Mouse (Mus musculus): Measurements from ENCODE around the gene Cpe. TPM values are rescaled to one million over a fixed set of nuclear protein-coding genes. Genes with fewer than 3 reads are reported as not detected.

Cpe gene
- polyA plus RNA-seq (2015; fragmentation: Nextera tagmentation; extraction: Ambion mirVana): 3.4 and 3.9 TPM in 2 replicates

DNA sequence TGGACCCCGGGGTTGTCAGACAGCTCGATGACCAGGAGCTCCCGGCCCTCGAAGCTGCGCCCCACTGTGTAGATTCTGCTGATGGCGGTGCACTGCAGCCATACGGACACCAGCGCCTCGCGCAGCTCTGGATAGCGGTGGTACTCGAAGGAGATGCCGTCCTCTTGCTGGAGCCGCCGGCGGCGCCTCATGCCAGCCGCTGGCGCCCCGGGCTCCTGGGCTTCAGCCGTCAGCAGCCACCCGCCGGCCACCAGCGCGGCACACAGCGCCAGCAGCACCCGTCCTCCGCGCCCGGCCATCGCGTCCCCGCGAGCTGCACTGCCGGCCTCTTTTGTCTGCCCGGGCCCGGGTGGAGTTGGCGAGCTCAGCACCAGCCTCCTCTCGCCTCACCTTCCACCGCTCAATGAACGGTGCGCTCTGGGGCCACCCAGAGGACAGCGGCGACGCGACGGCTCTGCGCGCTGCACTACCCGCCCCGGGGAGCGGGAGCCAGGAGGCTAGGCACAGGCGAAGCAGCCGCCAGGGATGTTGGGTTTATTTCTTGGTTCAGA lies at the start of gene Cpe:
Cpe (minus strand) TSS at position 404 of the 551 bp plus-strand sequence.
- no peak within 1 kb of the TSS for H3K9ac ChIP-seq

GRCm38 (mm10) chr8:64740547-64741211 lies 47.8 kb upstream of the Cpe start:
- peak overlapping the region; percentile 44 for H3K4me2 ChIP-seq
- peak; percentile 71 for ATAC-seq (ENCODE audit: insufficient read depth)

More for the DNA sequence above, at the start of gene Cpe:
- H3K9me3 ChIP-seq (replicated peaks): no peaks in the 10 kb centered on the region
- under 1% methylated on average over 54 of the region's 54 CpGs for WGBS (ENCODE audit: insufficient replicate concordance)
- peak within 1 kb of the TSS; percentile 40 for H3K4me3 ChIP-seq (replicated peaks)
- no peak within 1 kb of the TSS for H3K27ac ChIP-seq (replicated peaks)
- no peaks in the 10 kb centered on the region for H3K36me3 ChIP-seq (replicated peaks)
- peaks cover 5% of the 10 kb centered on the region; the same call in 1 of the 2 replicates for H3K4me1 ChIP-seq (replicated peaks)
- peak; percentile 61 for ATAC-seq (ENCODE audit: insufficient read depth)
- H3K4me2 ChIP-seq: peak within 1 kb of the TSS; percentile 65
- H3K27me3 ChIP-seq: peaks cover 39% of the 10 kb centered on the region

DNA sequence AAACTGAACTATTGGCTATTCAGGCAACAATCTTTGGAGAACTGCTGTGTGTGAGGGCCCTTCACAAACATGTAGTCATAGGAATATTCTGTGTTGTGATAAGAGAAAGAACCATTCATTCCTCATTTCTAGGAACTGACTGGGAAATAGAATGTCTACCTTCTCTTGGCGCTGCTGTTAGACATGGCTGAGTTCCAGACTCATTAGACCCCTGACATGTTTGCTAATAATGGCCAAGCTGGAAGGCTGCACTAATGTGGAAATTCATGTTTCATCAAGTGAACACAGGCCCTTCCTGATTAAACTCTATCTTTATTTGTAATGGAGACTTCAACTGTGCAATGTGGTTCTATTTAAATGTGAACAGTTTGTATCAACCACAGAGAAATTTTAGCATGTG lies 46.1 kb upstream of the Cpe start:
- Histone ChIP-seq H3K4me2 (no peak overlapping the region), H3K4me3 (replicated peaks) (no peak overlapping the region), H3K27me3 (no peaks in the 10 kb centered on the region), H3K9me3 (replicated peaks) (no peaks in the 10 kb centered on the region), H3K36me3 (replicated peaks) (no peaks in the 10 kb centered on the region), H3K27ac (replicated peaks) (no peak overlapping the region), H3K4me1 (replicated peaks) (peaks cover 13% of the 10 kb centered on the region), H3K9ac (no peak overlapping the region)
- ATAC-seq (ENCODE audit: insufficient read depth): no peak
- WGBS (ENCODE audit: insufficient replicate concordance): 76% methylated on average over 1 of the region's 1 CpGs

More at GRCm38 (mm10) chr8:64740547-64741211, 47.8 kb upstream of the Cpe start:
- Histone ChIP-seq H3K27me3 (no peaks in the 10 kb centered on the region), H3K4me1 (replicated peaks) (peaks cover 8% of the 10 kb centered on the region), H3K36me3 (replicated peaks) (no peaks in the 10 kb centered on the region), H3K9ac (no peak overlapping the region), H3K9me3 (replicated peaks) (no peaks in the 10 kb centered on the region), H3K27ac (replicated peaks) (peak overlapping the region; percentile 64), H3K4me3 (replicated peaks) (no peak overlapping the region; the same call in 1 of the 2 replicates)
- 32% methylated on average over 13 of the region's 13 CpGs for WGBS (ENCODE audit: insufficient replicate concordance)

DNA sequence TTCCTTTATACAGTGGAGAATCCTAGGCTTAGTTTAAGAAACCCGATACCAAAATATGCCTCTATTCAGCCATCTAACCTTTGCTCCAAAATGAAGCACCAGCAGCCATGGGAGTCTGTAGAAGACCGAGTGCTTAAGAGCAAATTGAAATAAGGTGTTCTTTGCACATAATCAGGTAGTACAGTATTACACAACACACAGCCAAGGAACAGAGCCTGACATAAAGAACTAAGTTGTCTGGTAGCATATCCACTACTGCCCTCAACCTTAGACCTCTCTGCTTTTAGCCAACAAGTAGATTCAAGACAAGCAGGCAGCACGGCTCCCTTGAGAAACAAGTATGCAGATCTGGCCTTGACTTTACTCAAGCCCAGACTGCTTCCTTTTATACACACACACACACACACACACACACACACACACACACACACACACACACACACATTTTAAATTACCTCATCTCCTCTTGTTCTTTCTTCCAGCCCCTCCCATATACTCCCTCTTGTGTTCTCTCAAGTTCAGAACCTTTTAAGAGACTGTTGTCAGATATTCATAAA lies 44.0 kb upstream of the Cpe start:
- ATAC-seq (ENCODE audit: insufficient read depth): no peak
- H3K4me1 ChIP-seq (replicated peaks): peaks cover 26% of the 10 kb centered on the region
- H3K27me3 ChIP-seq: no peaks in the 10 kb centered on the region
- no peak overlapping the region for H3K9ac ChIP-seq
- no peak overlapping the region for H3K4me2 ChIP-seq
- H3K4me3 ChIP-seq (replicated peaks): no peak overlapping the region
- no peaks in the 10 kb centered on the region for H3K9me3 ChIP-seq (replicated peaks)
- H3K27ac ChIP-seq (replicated peaks): no peak overlapping the region
- H3K36me3 ChIP-seq (replicated peaks): no peaks in the 10 kb centered on the region
- 72% methylated on average over 3 of the region's 3 CpGs for whole genome bisulfite sequencing (ENCODE audit: insufficient replicate concordance)

GRCm38 (mm10) chr8:64735161-64735560 lies 42.3 kb upstream of the Cpe start:
- H3K4me3 ChIP-seq (replicated peaks): no peak overlapping the region
- no peak overlapping the region for H3K4me2 ChIP-seq
- H3K27me3 ChIP-seq: no peaks in the 10 kb centered on the region
- no peak overlapping the region for H3K9ac ChIP-seq
- H3K36me3 ChIP-seq (replicated peaks): peaks cover 7% of the 10 kb centered on the region; the same call in 1 of the 2 replicates
- no peak overlapping the region for H3K27ac ChIP-seq (replicated peaks)
- peaks cover 20% of the 10 kb centered on the region for H3K4me1 ChIP-seq (replicated peaks)
- ATAC-seq (ENCODE audit: insufficient read depth): no peak
- 26% methylated on average over 8 of the region's 8 CpGs for WGBS (ENCODE audit: insufficient replicate concordance)
- no peaks in the 10 kb centered on the region for H3K9me3 ChIP-seq (replicated peaks)

GRCm38 (mm10) chr8:64733271-64733943 lies 40.6 kb upstream of the Cpe start, which contains the start of gene Msmo1:
Msmo1 (minus strand) TSS chr8:64733792.
- Histone ChIP-seq H3K27ac (replicated peaks) (peak within 1 kb of the TSS; percentile 68), H3K4me1 (replicated peaks) (peaks cover 20% of the 10 kb centered on the region), H3K4me2 (peak within 1 kb of the TSS; percentile 86), H3K9me3 (replicated peaks) (no peaks in the 10 kb centered on the region), H3K9ac (peak within 1 kb of the TSS; percentile 66), H3K27me3 (no peaks in the 10 kb centered on the region), H3K4me3 (replicated peaks) (peak within 1 kb of the TSS; percentile 69), H3K36me3 (replicated peaks) (peaks cover 11% of the 10 kb centered on the region)
- WGBS (ENCODE audit: insufficient replicate concordance): under 1% methylated on average over 60 of the region's 60 CpGs
- ATAC-seq (ENCODE audit: insufficient read depth): peak; percentile 99

- Histone ChIP-seq H3K27ac (replicated peaks) (peak overlapping the region; percentile 68; the same call in 1 of the 2 replicates), H3K4me1 (replicated peaks) (peaks cover 24% of the 10 kb centered on the region), H3K27me3 (no peaks in the 10 kb centered on the region), H3K36me3 (replicated peaks) (peaks cover 15% of the 10 kb centered on the region), H3K9ac (peak overlapping the region; percentile 66), H3K9me3 (replicated peaks) (no peaks in the 10 kb centered on the region), H3K4me3 (replicated peaks) (peak overlapping the region; percentile 69), H3K4me2 (peak overlapping the region; percentile 86)
- ATAC-seq (ENCODE audit: insufficient read depth): no peak
- 21% methylated on average over 9 of the region's 9 CpGs for WGBS (ENCODE audit: insufficient replicate concordance)
These were observed 39.7 kb upstream of the Cpe start for GRCm38 (mm10) chr8:64732596-64732995.

GRCm38 (mm10) chr8:64728156-64728555 lies 35.3 kb upstream of the Cpe start:
- no peaks in the 10 kb centered on the region for H3K9me3 ChIP-seq (replicated peaks)
- H3K27ac ChIP-seq (replicated peaks): no peak overlapping the region
- H3K4me2 ChIP-seq: no peak overlapping the region
- H3K9ac ChIP-seq: no peak overlapping the region
- no peak overlapping the region for H3K4me3 ChIP-seq (replicated peaks)
- 74% methylated on average over 7 of the region's 7 CpGs for WGBS (ENCODE audit: insufficient replicate concordance)
- H3K27me3 ChIP-seq: no peaks in the 10 kb centered on the region
- H3K4me1 ChIP-seq (replicated peaks): peaks cover 15% of the 10 kb centered on the region
- no peak for ATAC-seq (ENCODE audit: insufficient read depth)
- H3K36me3 ChIP-seq (replicated peaks): peaks cover 46% of the 10 kb centered on the region

DNA sequence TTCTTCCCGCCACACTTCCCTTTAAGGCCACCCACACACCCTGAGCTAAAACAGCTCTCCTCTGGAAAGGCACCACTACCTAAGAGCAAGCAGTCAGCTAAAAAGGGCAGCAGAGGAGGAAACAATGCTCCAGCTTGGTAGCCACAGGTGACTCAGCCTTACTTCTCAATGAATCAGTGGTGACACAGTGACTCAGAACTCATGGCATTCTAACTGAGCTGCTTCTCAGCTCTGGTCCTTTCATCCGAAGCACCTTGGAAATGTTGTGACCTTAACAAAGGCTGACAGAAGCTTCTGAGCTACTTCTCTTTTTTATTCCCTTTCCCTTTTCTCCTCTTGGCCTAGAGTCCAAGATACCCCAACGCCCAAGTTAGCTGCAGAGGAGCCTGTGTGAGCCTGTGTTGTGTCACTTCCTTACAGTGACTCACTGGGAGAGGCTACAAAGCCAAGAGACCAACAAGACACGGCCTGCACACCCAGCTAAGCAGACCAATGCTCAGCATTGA lies 33.4 kb upstream of the Cpe start:
- WGBS (ENCODE audit: insufficient replicate concordance): 54% methylated on average over 4 of the region's 4 CpGs
- no peak for ATAC-seq (ENCODE audit: insufficient read depth)
- peaks cover 50% of the 10 kb centered on the region for H3K36me3 ChIP-seq (replicated peaks)

GRCm38 (mm10) chr8:64723206-64723605 lies 30.4 kb upstream of the Cpe start:
- Histone ChIP-seq H3K4me2 (no peak overlapping the region), H3K4me3 (replicated peaks) (no peak overlapping the region), H3K27me3 (no peaks in the 10 kb centered on the region), H3K36me3 (replicated peaks) (peaks cover 60% of the 10 kb centered on the region), H3K9ac (no peak overlapping the region), H3K9me3 (replicated peaks) (no peaks in the 10 kb centered on the region), H3K4me1 (replicated peaks) (peaks cover 2% of the 10 kb centered on the region; the same call in 1 of the 2 replicates), H3K27ac (replicated peaks) (no peak overlapping the region)
- no peak for ATAC-seq (ENCODE audit: insufficient read depth)
- WGBS (ENCODE audit: insufficient replicate concordance): 62% methylated on average over 2 of the region's 2 CpGs

More for the DNA sequence above, 33.4 kb upstream of the Cpe start:
- H3K4me1 ChIP-seq (replicated peaks): peaks cover 4% of the 10 kb centered on the region; the same call in 1 of the 2 replicates
- no peak overlapping the region for H3K27ac ChIP-seq (replicated peaks)
- no peak overlapping the region for H3K9ac ChIP-seq
- H3K9me3 ChIP-seq (replicated peaks): no peaks in the 10 kb centered on the region
- H3K4me3 ChIP-seq (replicated peaks): no peak overlapping the region
- no peaks in the 10 kb centered on the region for H3K27me3 ChIP-seq
- H3K4me2 ChIP-seq: no peak overlapping the region

GRCm38 (mm10) chr8:64717868-64718267 lies 25.0 kb upstream of the Cpe start:
- Histone ChIP-seq H3K36me3 (replicated peaks) (peaks cover 43% of the 10 kb centered on the region), H3K9me3 (replicated peaks) (no peaks in the 10 kb centered on the region), H3K4me3 (replicated peaks) (no peak overlapping the region), H3K4me2 (no peak overlapping the region), H3K27ac (replicated peaks) (no peak overlapping the region), H3K4me1 (replicated peaks) (no peaks in the 10 kb centered on the region), H3K27me3 (no peaks in the 10 kb centered on the region), H3K9ac (no peak overlapping the region)
- WGBS (ENCODE audit: insufficient replicate concordance): 70% methylated on average over 7 of the region's 7 CpGs
- ATAC-seq (ENCODE audit: insufficient read depth): no peak

All from liver, embryonic 15.5 days (tissue).